Mouse (Mus musculus) liver, embryonic 14.5 days (tissue): Measurements from ENCODE around the gene Actb. TPM values are rescaled to one million over a fixed set of nuclear protein-coding genes. Genes with fewer than 3 reads are reported as not detected.

ENCODE experiments used
- ATAC-seq: fragments of 200-750 bp; cut with Nextera tagmentation; 2 replicates; pipeline ENCODE4 v1.8.0; 2017; ENCODE audit warnings: moderate number of reproducible peaks, mild to moderate bottlenecking, moderate library complexity; ENCODE audit not compliant: insufficient read depth
- DNase-seq, 3 experiments: peaks; one replicate each; pipeline ENCODE4 v3.0.0-alpha.2; 2012 to 2013; ENCODE audit warnings: low read depth in 3 of 3, low spot score in 3 of 3
- H3K27ac ChIP-seq: fragments of 300-500 bp; sonication (generic); 2 replicates; pipeline ENCODE4 v1.5.1; 2014; ENCODE audit warnings: moderate library complexity, mild to moderate bottlenecking, control low read depth, inconsistent platforms
- H3K27me3 ChIP-seq: fragments of 300-500 bp; sonication (generic); 2 replicates; pipeline ENCODE4 v1.6.1; 2014; ENCODE audit warnings: mild to moderate bottlenecking, low read length, moderate library complexity; ENCODE audit not compliant: control insufficient read depth, insufficient read depth
- H3K36me3 ChIP-seq: fragments of 300-500 bp; sonication (generic); replicated peaks from 2 replicates; pipeline ENCODE4 v1.6.1; 2014; ENCODE audit warnings: low read depth; ENCODE audit not compliant: control insufficient read depth, insufficient read depth
- H3K4me1 ChIP-seq, 2 experiments: fragments of 200-500 bp in 1 of 2; fragments of 300-500 bp in 1 of 2; sonication (generic) in 1 of 2; replicated peaks; 2 replicates each; pipeline ENCODE4 v1.6.1; 2012 to 2014; ENCODE audit warnings: antibody characterized with exemption in 1 of 2, inconsistent platforms in 1 of 2, low read length in 1 of 2; ENCODE audit not compliant: control insufficient read depth in 2 of 2, insufficient read depth in 2 of 2
- H3K4me2 ChIP-seq: fragments of 300-500 bp; sonication (generic); 2 replicates; pipeline ENCODE4 v1.6.1; 2014; ENCODE audit warnings: low read depth, mild to moderate bottlenecking, control low read depth, moderate library complexity
- H3K4me3 ChIP-seq, 2 experiments: fragments of 200-500 bp in 1 of 2; fragments of 300-500 bp in 1 of 2; sonication (generic) in 1 of 2; 2 replicates each; pipeline ENCODE4 v1.5.1; 2012 to 2014; ENCODE audit warnings: low read depth in 2 of 2, low read length in 2 of 2, mild to moderate bottlenecking in 2 of 2, control low read depth in 1 of 2, inconsistent platforms in 1 of 2, moderate library complexity in 1 of 2; ENCODE audit not compliant: insufficient read depth in 1 of 2
- H3K9ac ChIP-seq: fragments of 300-500 bp; sonication (generic); replicated peaks from 2 replicates; pipeline ENCODE4 v1.6.1; 2014; ENCODE audit warnings: mild to moderate bottlenecking, control low read depth, moderate library complexity
- H3K9me3 ChIP-seq: fragments of 300-500 bp; sonication (generic); 2 replicates; pipeline ENCODE4 v1.6.1; 2016; ENCODE audit warnings: low read length, mixed read lengths; ENCODE audit not compliant: control insufficient read depth
- CTCF ChIP-seq: IDR thresholded peaks from 2 replicates; pipeline ENCODE4 v1.5.1; 2016; ENCODE audit warnings: antibody characterized with exemption, low read depth, control low read depth
- EP300 ChIP-seq: IDR thresholded peaks from 2 replicates; pipeline ENCODE4 v1.6.1; 2016; ENCODE audit warnings: antibody characterized with exemption, low read depth
- WGBS: fragments of 180-500 bp; shearing (Covaris S2); extraction: QIAGEN DNeasy Blood & Tissue Kit; methylation state at CpG from one replicate; pipeline ENCODE4 v1.1.7; 2014; ENCODE audit not compliant: insufficient replicate concordance; 5-methylcytosine and 5-hydroxymethylcytosine counted together
- polyA plus RNA-seq, 2 experiments: library from polyadenylated mRNA; depleted of rRNA in 1 of 2; stranded (reverse) in 1 of 2; unstranded in 1 of 2; fragments of >200 nt; fragmentation: Nextera tagmentation in 1 of 2; extraction: Ambion mirVana in 1 of 2; gene quantifications; 2 replicates each; pipeline versions ENCODE4 v1.2.1 to v1.2.3; 2012 to 2014

The Actb gene
- polyA plus RNA-seq, 2 experiments = 920 to 7,802 TPM

- H3K27ac ChIP-seq = no peak overlapping the region
- DNase-seq (no peak), ATAC-seq (no peak)
- H3K4me1 ChIP-seq = peaks cover 45 to 72% of the 10 kb centered on the region in 2 experiments
- no peaks in the 10 kb centered on the region for H3K9me3 ChIP-seq
- TF ChIP-seq CTCF = no peak
- TF ChIP-seq EP300 = no peak
- H3K4me2 ChIP-seq = no peak overlapping the region
- no peaks in the 10 kb centered on the region for H3K27me3 ChIP-seq
- H3K36me3 ChIP-seq = no peaks in the 10 kb centered on the region
- WGBS = 65% methylated on average over 3 of the region's 3 CpGs
- H3K4me3 ChIP-seq = no peak overlapping the region
- no peak overlapping the region for H3K9ac ChIP-seq
Observed at GRCm38 (mm10) chr5:142923781-142924180, 17.2 kb upstream of the Actb start.

- WGBS = 72% methylated on average over 5 of the region's 5 CpGs
- H3K9me3 ChIP-seq = no peaks in the 10 kb centered on the region
- H3K36me3 ChIP-seq = no peaks in the 10 kb centered on the region
- no peak overlapping the region for H3K4me3 ChIP-seq
- DNase-seq (no peak), ATAC-seq (no peak)
- no peaks in the 10 kb centered on the region for H3K27me3 ChIP-seq
- TF ChIP-seq EP300 = no peak
- TF ChIP-seq CTCF = no peak
- H3K27ac ChIP-seq = peak overlapping the region; percentile 98
- peak overlapping the region; percentile 65 for H3K9ac ChIP-seq
- H3K4me1 ChIP-seq = peaks cover 42 to 61% of the 10 kb centered on the region in 2 experiments
- peak overlapping the region; percentile 70 for H3K4me2 ChIP-seq
Observed at GRCm38 (mm10) chr5:142922251-142922650, 15.7 kb upstream of the Actb start.

GRCm38 (mm10) chr5:142921074-142921459 lies 14.5 kb upstream of the Actb start:
- H3K9me3 ChIP-seq = no peaks in the 10 kb centered on the region
- ATAC-seq = peak; percentile 15; the same call in 1 of the 2 replicates
- no peaks in the 10 kb centered on the region for H3K36me3 ChIP-seq
- H3K4me3 ChIP-seq = peak overlapping the region; percentile 18 to 31; a peak in 3 of 4 replicates
- no peak for TF ChIP-seq CTCF
- no peak for TF ChIP-seq EP300
- no peak for DNase-seq
- no peaks in the 10 kb centered on the region for H3K27me3 ChIP-seq
- peak overlapping the region; percentile 70 for H3K4me2 ChIP-seq
- H3K9ac ChIP-seq = peak overlapping the region; percentile 65
- 17% methylated on average over 6 of the region's 6 CpGs for WGBS
- peak overlapping the region; percentile 98 for H3K27ac ChIP-seq
- peaks cover 36 to 51% of the 10 kb centered on the region in 2 experiments for H3K4me1 ChIP-seq

- Histone ChIP-seq H3K9ac (peak overlapping the region; percentile 65), H3K4me1 (peaks cover 30 to 45% of the 10 kb centered on the region in 2 experiments), H3K27ac (peak overlapping the region; percentile 98), H3K36me3 (no peaks in the 10 kb centered on the region), H3K4me2 (peak overlapping the region; percentile 70), H3K27me3 (no peaks in the 10 kb centered on the region), H3K9me3 (no peaks in the 10 kb centered on the region), H3K4me3 (peak overlapping the region; percentile 18 to 31; a peak in 3 of 4 replicates)
- peak; percentile 100 for ATAC-seq
- 5% methylated on average over 8 of the region's 8 CpGs for WGBS
- TF ChIP-seq CTCF = peak; percentile 79
- peak; percentile 75 for TF ChIP-seq EP300
- DNase-seq = peak; percentile 96 to 97 (median 96)
Observed at GRCm38 (mm10) chr5:142920311-142921073, 13.9 kb upstream of the Actb start.

- no peak overlapping the region for H3K9ac ChIP-seq
- no peak overlapping the region for H3K4me3 ChIP-seq
- no peaks in the 10 kb centered on the region for H3K9me3 ChIP-seq
- no peak for DNase-seq
- WGBS = 80% methylated on average over 8 of the region's 8 CpGs
- peaks cover 32 to 39% of the 10 kb centered on the region in 2 experiments for H3K4me1 ChIP-seq
- no peak overlapping the region for H3K4me2 ChIP-seq
- no peak for TF ChIP-seq EP300
- TF ChIP-seq CTCF = no peak
- ATAC-seq = no peak
- H3K27me3 ChIP-seq = no peaks in the 10 kb centered on the region
- H3K36me3 ChIP-seq = no peaks in the 10 kb centered on the region
- no peak overlapping the region for H3K27ac ChIP-seq
Observed at GRCm38 (mm10) chr5:142917402-142917801, 10.8 kb upstream of the Actb start.
